Mouse (Mus musculus) limb, embryonic 11.5 days (tissue): ENCODE measurements around the gene Slit3. TPM values are rescaled to one million over a fixed set of nuclear protein-coding genes. Genes with fewer than 3 reads are reported as not detected.

ENCODE experiments used
- ATAC-seq: fragments of 200-750 bp; cut with Nextera tagmentation; 2 replicates; pipeline ENCODE4 v1.8.0; 2017; ENCODE audit warnings: low read depth; ENCODE audit not compliant: insufficient number of reproducible peaks, low FRiP score, low TSS enrichment
- DNase-seq: peaks from one replicate; pipeline ENCODE4 v3.0.0-alpha.2; 2015; ENCODE audit warnings: low spot score
- H3K27ac ChIP-seq: fragments of 300-500 bp; sonication (generic); replicated peaks from 2 replicates; pipeline ENCODE4 v1.5.1; 2014; ENCODE audit warnings: low read depth, mild to moderate bottlenecking, low read length
- H3K27me3 ChIP-seq: fragments of 300-500 bp; sonication (generic); 2 replicates; pipeline ENCODE4 v1.6.1; 2014; ENCODE audit warnings: mild to moderate bottlenecking, low read length, mixed read lengths; ENCODE audit not compliant: control insufficient read depth, insufficient read depth
- H3K36me3 ChIP-seq: fragments of 300-500 bp; sonication (generic); 2 replicates; pipeline ENCODE4 v1.6.1; 2014; ENCODE audit warnings: mild to moderate bottlenecking, low read length, moderate library complexity, mixed read lengths; ENCODE audit not compliant: control insufficient read depth, insufficient read depth
- H3K4me1 ChIP-seq: fragments of 300-500 bp; sonication (generic); 2 replicates; pipeline ENCODE4 v1.6.1; 2014; ENCODE audit warnings: low read length, mixed read lengths; ENCODE audit not compliant: control insufficient read depth, insufficient read depth
- H3K4me2 ChIP-seq: fragments of 300-500 bp; sonication (generic); 2 replicates; pipeline ENCODE4 v1.6.1; 2014; ENCODE audit warnings: low read depth, mild to moderate bottlenecking, moderate library complexity; ENCODE audit not compliant: severe bottlenecking
- H3K4me3 ChIP-seq: fragments of 300-500 bp; sonication (generic); 2 replicates; pipeline ENCODE4 v1.5.1; 2014; ENCODE audit warnings: low read depth, low read length
- H3K9ac ChIP-seq: fragments of 300-500 bp; sonication (generic); 2 replicates; pipeline ENCODE4 v1.6.1; 2014; ENCODE audit warnings: mild to moderate bottlenecking, low read length
- H3K9me3 ChIP-seq: fragments of 300-500 bp; sonication (generic); 2 replicates; pipeline ENCODE4 v1.6.1; 2016; ENCODE audit warnings: low read length; ENCODE audit not compliant: control insufficient read depth
- whole genome bisulfite sequencing: fragments of 180-500 bp; shearing (Covaris S2); extraction: QIAGEN DNeasy Blood & Tissue Kit; methylation state at CpG from one replicate; pipeline ENCODE4 v1.1.7; 2014; 5-methylcytosine and 5-hydroxymethylcytosine counted together
- polyA plus RNA-seq: library from polyadenylated mRNA; unstranded; fragments of >200 nt; fragmentation: Nextera tagmentation; extraction: Ambion mirVana; gene quantifications from 2 replicates; pipeline ENCODE4 v1.2.1, GENCODE M21; 2014

Gene Slit3
- polyA plus RNA-seq, 1 experiment from 2014 or later, result 30.6 TPM

GRCm38 (mm10) chr11:35737262-35737661, 616.2 kb downstream of the Slit3 start:
- Histone ChIP-seq H3K27me3 (no peaks in the 10 kb centered on the region), H3K9ac (no peak overlapping the region), H3K4me2 (no peak overlapping the region), H3K36me3 (no peaks in the 10 kb centered on the region), H3K4me1 (no peaks in the 10 kb centered on the region), H3K4me3 (no peak overlapping the region), H3K27ac (no peak overlapping the region), H3K9me3 (no peaks in the 10 kb centered on the region)
- ATAC-seq (no peak), DNase-seq (no peak)
- WGBS, result 93% methylated on average over 2 of the region's 2 CpGs

- no peak for ATAC-seq
- no peaks in the 10 kb centered on the region for H3K9me3 ChIP-seq
- WGBS, result 60% methylated on average over 3 of the region's 3 CpGs
- DNase-seq, result no peak
- H3K27ac ChIP-seq, result no peak overlapping the region
- no peak overlapping the region for H3K4me3 ChIP-seq
- H3K4me2 ChIP-seq, result no peak overlapping the region
- no peaks in the 10 kb centered on the region for H3K4me1 ChIP-seq
- no peaks in the 10 kb centered on the region for H3K36me3 ChIP-seq
- H3K27me3 ChIP-seq, result no peaks in the 10 kb centered on the region
- no peak overlapping the region for H3K9ac ChIP-seq
Measured at GRCm38 (mm10) chr11:35738102-35738501, 617.1 kb downstream of the Slit3 start.

GRCm38 (mm10) chr11:35743586-35743985, 622.6 kb downstream of the Slit3 start:
- 92% methylated on average over 6 of the region's 6 CpGs for WGBS
- no peaks in the 10 kb centered on the region for H3K36me3 ChIP-seq
- ATAC-seq, result no peak
- H3K27ac ChIP-seq, result no peak overlapping the region
- no peak overlapping the region for H3K4me3 ChIP-seq
- DNase-seq, result no peak
- H3K4me2 ChIP-seq, result no peak overlapping the region
- H3K9me3 ChIP-seq, result no peaks in the 10 kb centered on the region
- H3K9ac ChIP-seq, result no peak overlapping the region
- H3K27me3 ChIP-seq, result no peaks in the 10 kb centered on the region
- H3K4me1 ChIP-seq, result no peaks in the 10 kb centered on the region

- no peak for DNase-seq
- no peak for ATAC-seq
- H3K4me3 ChIP-seq, result no peak overlapping the region
- no peak overlapping the region for H3K27ac ChIP-seq
- WGBS, result 89% methylated on average over 6 of the region's 6 CpGs
- H3K4me1 ChIP-seq, result no peaks in the 10 kb centered on the region
- H3K4me2 ChIP-seq, result no peak overlapping the region
- H3K36me3 ChIP-seq, result no peaks in the 10 kb centered on the region
- H3K9ac ChIP-seq, result no peak overlapping the region
- no peaks in the 10 kb centered on the region for H3K9me3 ChIP-seq
- no peaks in the 10 kb centered on the region for H3K27me3 ChIP-seq
Measured at GRCm38 (mm10) chr11:35744571-35744970, 623.5 kb downstream of the Slit3 start.

- Histone ChIP-seq H3K9ac (no peak overlapping the region), H3K9me3 (no peaks in the 10 kb centered on the region), H3K4me1 (no peaks in the 10 kb centered on the region)
Measured at GRCm38 (mm10) chr11:35750578-35750977, 629.6 kb downstream of the Slit3 start.

GRCm38 (mm10) chr11:35754906-35755418, 633.9 kb downstream of the Slit3 start:
- no peak for ATAC-seq
- no peak for DNase-seq
- WGBS, result 87% methylated on average over 4 of the region's 4 CpGs
- no peaks in the 10 kb centered on the region for H3K9me3 ChIP-seq
- H3K4me3 ChIP-seq, result no peak overlapping the region
- H3K4me2 ChIP-seq, result no peak overlapping the region
- H3K4me1 ChIP-seq, result no peaks in the 10 kb centered on the region
- no peaks in the 10 kb centered on the region for H3K36me3 ChIP-seq
- no peak overlapping the region for H3K27ac ChIP-seq
- H3K27me3 ChIP-seq, result no peaks in the 10 kb centered on the region
- no peak overlapping the region for H3K9ac ChIP-seq

More at GRCm38 (mm10) chr11:35750578-35750977, 629.6 kb downstream of the Slit3 start:
- WGBS, result 67% methylated on average over 8 of the region's 8 CpGs
- ATAC-seq, result no peak
- Histone ChIP-seq H3K4me3 (no peak overlapping the region), H3K36me3 (no peaks in the 10 kb centered on the region), H3K4me2 (no peak overlapping the region), H3K27ac (no peak overlapping the region), H3K27me3 (no peaks in the 10 kb centered on the region)
- no peak for DNase-seq

- no peaks in the 10 kb centered on the region for H3K9me3 ChIP-seq
- no peak overlapping the region for H3K4me2 ChIP-seq
- no peak for DNase-seq
- WGBS, result 64% methylated on average over 6 of the region's 6 CpGs
- H3K27ac ChIP-seq, result no peak overlapping the region
- H3K4me1 ChIP-seq, result no peaks in the 10 kb centered on the region
- H3K9ac ChIP-seq, result no peak overlapping the region
- no peaks in the 10 kb centered on the region for H3K36me3 ChIP-seq
- H3K27me3 ChIP-seq, result no peaks in the 10 kb centered on the region
- H3K4me3 ChIP-seq, result no peak overlapping the region
- ATAC-seq, result no peak
Measured at GRCm38 (mm10) chr11:35755546-35755945, 634.5 kb downstream of the Slit3 start.

GRCm38 (mm10) chr11:35756411-35757303, 635.6 kb downstream of the Slit3 start:
- H3K36me3 ChIP-seq, result no peaks in the 10 kb centered on the region
- no peak overlapping the region for H3K27ac ChIP-seq
- H3K27me3 ChIP-seq, result no peaks in the 10 kb centered on the region
- H3K4me3 ChIP-seq, result no peak overlapping the region
- no peaks in the 10 kb centered on the region for H3K4me1 ChIP-seq
- no peak overlapping the region for H3K9ac ChIP-seq
- no peaks in the 10 kb centered on the region for H3K9me3 ChIP-seq
- H3K4me2 ChIP-seq, result no peak overlapping the region
- 84% methylated on average over 11 of the region's 11 CpGs for WGBS
- DNase-seq, result no peak
- no peak for ATAC-seq
